Mouse (Mus musculus) limb, embryonic 11.5 days (tissue): Measurements from ENCODE around the gene Rcan2. TPM values are rescaled to one million over a fixed set of nuclear protein-coding genes. Genes with fewer than 3 reads are reported as not detected.

Experiments used
- ATAC-seq: fragments of 200-750 bp; cut with Nextera tagmentation; 2 replicates; pipeline ENCODE4 v1.8.0; 2017; ENCODE audit warnings: low read depth; ENCODE audit not compliant: insufficient number of reproducible peaks, low FRiP score, low TSS enrichment
- DNase-seq: peaks from one replicate; pipeline ENCODE4 v3.0.0-alpha.2; 2015; ENCODE audit warnings: low spot score
- H3K27ac ChIP-seq: fragments of 300-500 bp; sonication (generic); replicated peaks from 2 replicates; pipeline ENCODE4 v1.5.1; 2014; ENCODE audit warnings: low read depth, mild to moderate bottlenecking, low read length
- H3K27me3 ChIP-seq: fragments of 300-500 bp; sonication (generic); 2 replicates; pipeline ENCODE4 v1.6.1; 2014; ENCODE audit warnings: mild to moderate bottlenecking, low read length, mixed read lengths; ENCODE audit not compliant: control insufficient read depth, insufficient read depth
- H3K36me3 ChIP-seq: fragments of 300-500 bp; sonication (generic); 2 replicates; pipeline ENCODE4 v1.6.1; 2014; ENCODE audit warnings: mild to moderate bottlenecking, low read length, moderate library complexity, mixed read lengths; ENCODE audit not compliant: control insufficient read depth, insufficient read depth
- H3K4me1 ChIP-seq: fragments of 300-500 bp; sonication (generic); 2 replicates; pipeline ENCODE4 v1.6.1; 2014; ENCODE audit warnings: low read length, mixed read lengths; ENCODE audit not compliant: control insufficient read depth, insufficient read depth
- H3K4me2 ChIP-seq: fragments of 300-500 bp; sonication (generic); 2 replicates; pipeline ENCODE4 v1.6.1; 2014; ENCODE audit warnings: low read depth, mild to moderate bottlenecking, moderate library complexity; ENCODE audit not compliant: severe bottlenecking
- H3K4me3 ChIP-seq: fragments of 300-500 bp; sonication (generic); 2 replicates; pipeline ENCODE4 v1.5.1; 2014; ENCODE audit warnings: low read depth, low read length
- H3K9ac ChIP-seq: fragments of 300-500 bp; sonication (generic); 2 replicates; pipeline ENCODE4 v1.6.1; 2014; ENCODE audit warnings: mild to moderate bottlenecking, low read length
- H3K9me3 ChIP-seq: fragments of 300-500 bp; sonication (generic); 2 replicates; pipeline ENCODE4 v1.6.1; 2016; ENCODE audit warnings: low read length; ENCODE audit not compliant: control insufficient read depth
- WGBS: fragments of 180-500 bp; shearing (Covaris S2); extraction: QIAGEN DNeasy Blood & Tissue Kit; methylation state at CpG from one replicate; pipeline ENCODE4 v1.1.7; 2014; 5-methylcytosine and 5-hydroxymethylcytosine counted together
- polyA plus RNA-seq: library from polyadenylated mRNA; unstranded; fragments of >200 nt; fragmentation: Nextera tagmentation; extraction: Ambion mirVana; gene quantifications from 2 replicates; pipeline ENCODE4 v1.2.1, GENCODE M21; 2014

Rcan2 gene
- polyA plus RNA-seq, 1 experiment from 2014 or later, result 1.7 TPM

DNA sequence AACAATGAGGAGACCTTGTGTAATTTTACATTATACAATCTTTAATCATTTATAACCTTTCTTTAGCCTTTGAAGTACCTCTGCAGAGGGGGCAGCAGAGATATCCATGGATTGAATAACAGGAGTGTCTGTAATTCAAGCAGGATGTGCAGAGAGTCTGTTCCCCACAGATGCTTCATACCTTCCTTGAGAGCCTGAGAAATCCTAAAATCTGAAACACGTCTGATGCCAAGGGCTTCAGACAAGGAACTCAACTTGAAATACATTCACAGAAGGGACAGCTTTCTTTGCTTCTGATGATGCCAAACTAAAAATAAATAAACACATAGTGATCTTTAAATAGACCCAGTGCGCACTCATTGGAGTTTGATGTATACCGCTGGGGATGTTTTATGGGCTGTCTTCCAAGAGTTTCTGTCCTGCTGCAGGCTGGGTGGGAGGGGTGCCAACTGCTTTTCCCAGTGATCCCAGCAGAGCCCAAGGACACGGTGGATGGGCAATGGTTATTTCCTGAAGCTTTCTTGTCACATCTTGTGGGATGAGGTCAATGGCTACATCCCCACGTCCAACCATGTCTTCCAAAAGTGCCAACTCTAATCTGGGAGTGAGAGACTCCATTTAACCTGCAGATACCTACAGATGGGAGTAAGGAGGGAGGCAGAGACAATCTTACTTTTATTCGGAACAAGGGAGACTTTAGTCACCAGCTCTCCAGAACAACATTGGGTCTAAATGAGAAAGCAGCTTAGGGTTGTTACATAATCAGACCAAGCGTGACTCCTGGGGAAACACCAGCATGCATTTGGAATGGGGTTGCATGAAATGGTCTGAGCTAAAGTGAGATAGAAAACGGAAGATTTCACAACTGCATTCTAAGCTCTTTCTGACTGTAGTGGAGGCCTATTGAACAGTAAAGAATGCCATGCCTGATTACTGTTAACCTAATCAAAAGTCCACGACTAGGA is 102.9 kb downstream of the Rcan2 start:
- 77% methylated on average over 9 of the region's 9 CpGs for WGBS
- DNase-seq, result no peak
- H3K27ac ChIP-seq, result no peak overlapping the region

DNA sequence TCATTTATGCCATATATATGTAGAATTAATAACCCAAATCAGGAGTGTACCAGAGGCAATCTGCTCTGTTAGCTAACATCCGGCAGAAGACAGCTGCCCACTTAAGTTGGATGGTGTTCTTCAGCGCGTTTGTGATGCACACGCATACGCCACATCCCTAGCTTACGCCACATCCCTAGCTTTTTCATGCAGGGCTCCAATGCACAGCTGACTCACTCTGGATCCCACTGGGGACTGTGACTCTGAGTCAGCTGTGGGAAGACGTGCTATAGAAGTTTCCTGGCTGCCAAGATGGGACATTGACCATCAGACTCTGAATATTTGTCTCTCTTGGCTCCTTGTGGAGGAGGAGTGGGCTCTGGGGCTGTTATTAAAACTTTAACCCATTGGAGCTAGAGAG is 103.7 kb downstream of the Rcan2 start:
- Histone ChIP-seq H3K4me3 (no peak overlapping the region), H3K9ac (no peak overlapping the region), H3K27ac (no peak overlapping the region), H3K4me2 (no peak overlapping the region), H3K27me3 (no peaks in the 10 kb centered on the region), H3K9me3 (no peaks in the 10 kb centered on the region), H3K36me3 (no peaks in the 10 kb centered on the region), H3K4me1 (no peaks in the 10 kb centered on the region)
- ATAC-seq (no peak), DNase-seq (no peak)
- WGBS, result 92% methylated on average over 7 of the region's 7 CpGs

More for the DNA sequence above, 102.9 kb downstream of the Rcan2 start:
- ATAC-seq, result no peak
- no peaks in the 10 kb centered on the region for H3K4me1 ChIP-seq
- no peaks in the 10 kb centered on the region for H3K36me3 ChIP-seq
- H3K4me3 ChIP-seq, result no peak overlapping the region
- no peaks in the 10 kb centered on the region for H3K9me3 ChIP-seq
- H3K9ac ChIP-seq, result no peak overlapping the region
- H3K27me3 ChIP-seq, result no peaks in the 10 kb centered on the region
- H3K4me2 ChIP-seq, result no peak overlapping the region

DNA sequence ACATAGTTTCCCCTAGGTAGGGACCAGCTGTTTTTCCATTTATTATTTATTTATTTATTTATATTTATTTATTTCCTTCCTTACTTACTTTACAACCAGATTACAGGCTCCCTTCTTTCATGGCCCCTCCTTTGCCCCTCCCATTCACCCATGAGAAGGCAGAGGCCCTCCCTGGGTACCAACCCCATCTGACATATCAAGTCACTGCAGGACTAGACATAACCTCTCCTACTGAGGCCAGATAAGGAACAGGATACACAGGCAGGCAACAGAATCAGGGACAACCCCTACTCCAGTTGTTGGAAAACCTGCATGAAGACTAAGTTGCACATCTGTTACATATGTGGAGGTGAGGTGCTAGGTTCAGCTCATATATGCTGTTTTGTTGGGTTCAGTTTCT is 105.6 kb downstream of the Rcan2 start:
- H3K9me3 ChIP-seq, result no peaks in the 10 kb centered on the region
- ATAC-seq, result no peak
- no peaks in the 10 kb centered on the region for H3K27me3 ChIP-seq
- H3K4me3 ChIP-seq, result no peak overlapping the region
- H3K36me3 ChIP-seq, result no peaks in the 10 kb centered on the region
- no peak for DNase-seq
- no peak overlapping the region for H3K9ac ChIP-seq
- H3K4me1 ChIP-seq, result no peaks in the 10 kb centered on the region
- H3K27ac ChIP-seq, result no peak overlapping the region
- no peak overlapping the region for H3K4me2 ChIP-seq

DNA sequence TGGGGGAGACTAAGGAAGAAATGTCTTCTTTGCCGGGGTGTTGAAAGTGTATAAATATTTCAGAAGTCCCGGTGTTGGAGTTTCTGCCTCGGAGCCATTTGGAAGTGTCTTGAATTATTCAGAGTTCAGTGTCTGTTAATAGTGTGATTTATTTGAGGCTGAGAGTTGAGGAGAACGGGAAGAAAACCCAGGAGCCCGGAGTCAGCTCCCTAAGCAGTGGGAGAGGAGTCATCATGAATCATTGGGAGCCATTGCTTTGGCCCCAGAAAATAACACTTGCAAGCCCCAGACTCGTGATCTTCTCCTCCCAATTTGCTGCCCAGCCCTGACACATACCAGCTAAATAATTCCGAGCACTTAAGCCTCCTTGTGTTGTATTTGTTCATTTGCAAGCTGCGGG is 115.0 kb downstream of the Rcan2 start:
- no peaks in the 10 kb centered on the region for H3K9me3 ChIP-seq
- ATAC-seq (no peak), DNase-seq (no peak)
- H3K27ac ChIP-seq, result no peak overlapping the region
- no peaks in the 10 kb centered on the region for H3K4me1 ChIP-seq
- H3K36me3 ChIP-seq, result no peaks in the 10 kb centered on the region
- 50% methylated on average over 8 of the region's 8 CpGs for WGBS
- H3K9ac ChIP-seq, result no peak overlapping the region
- no peak overlapping the region for H3K4me2 ChIP-seq
- no peak overlapping the region for H3K4me3 ChIP-seq
- H3K27me3 ChIP-seq, result no peaks in the 10 kb centered on the region

DNA sequence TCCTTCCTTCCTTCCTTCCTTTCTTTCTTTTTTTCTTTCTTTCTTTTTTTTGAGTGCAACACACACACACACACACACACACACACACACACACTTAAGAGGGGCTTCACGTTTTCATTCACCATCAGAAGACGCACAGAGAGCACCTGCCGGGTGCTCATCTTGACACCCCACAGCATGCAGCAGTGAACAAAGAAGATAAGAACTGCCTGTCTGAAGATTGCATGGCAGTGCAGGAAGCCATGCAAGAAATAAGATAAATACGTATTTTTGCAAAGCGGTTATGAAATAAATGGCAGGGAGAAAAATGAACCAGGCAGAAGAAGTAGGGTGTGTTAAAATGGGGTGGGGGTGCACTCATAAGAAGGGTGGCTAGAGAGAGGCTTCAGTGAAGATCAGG is 116.0 kb downstream of the Rcan2 start:
- no peaks in the 10 kb centered on the region for H3K27me3 ChIP-seq
- no peaks in the 10 kb centered on the region for H3K4me1 ChIP-seq
- no peak overlapping the region for H3K9ac ChIP-seq
- WGBS, result 82% methylated on average over 5 of the region's 5 CpGs
- H3K4me2 ChIP-seq, result no peak overlapping the region
- DNase-seq (no peak), ATAC-seq (no peak)
- no peak overlapping the region for H3K4me3 ChIP-seq
- no peak overlapping the region for H3K27ac ChIP-seq
- H3K9me3 ChIP-seq, result no peaks in the 10 kb centered on the region
- no peaks in the 10 kb centered on the region for H3K36me3 ChIP-seq

DNA sequence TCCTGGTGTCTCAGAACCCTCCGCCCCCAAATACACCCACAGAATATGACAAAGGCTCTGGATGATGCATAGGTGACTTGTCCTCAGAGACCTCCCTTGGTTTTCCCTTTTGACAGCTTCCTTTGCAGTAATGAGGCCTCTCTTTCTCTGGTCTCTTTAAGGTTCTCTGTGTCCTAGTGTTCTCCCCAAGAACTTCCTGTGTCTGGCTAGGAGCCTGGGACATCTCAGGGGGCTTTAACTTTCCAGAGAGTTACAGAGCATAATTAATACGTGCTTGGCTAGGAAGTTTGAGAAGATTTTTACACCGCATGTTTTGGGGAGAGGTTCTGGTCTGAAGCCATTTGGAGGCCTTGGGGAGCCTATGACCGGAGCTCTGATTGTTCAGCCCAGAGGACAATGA is 128.7 kb downstream of the Rcan2 start:
- DNase-seq (no peak), ATAC-seq (no peak)
- H3K4me1 ChIP-seq, result no peaks in the 10 kb centered on the region
- H3K4me2 ChIP-seq, result no peak overlapping the region
- H3K36me3 ChIP-seq, result no peaks in the 10 kb centered on the region
- H3K27me3 ChIP-seq, result no peaks in the 10 kb centered on the region
- H3K27ac ChIP-seq, result no peak overlapping the region
- no peak overlapping the region for H3K4me3 ChIP-seq
- H3K9ac ChIP-seq, result no peak overlapping the region
- 92% methylated on average over 4 of the region's 4 CpGs for WGBS
- no peaks in the 10 kb centered on the region for H3K9me3 ChIP-seq

DNA sequence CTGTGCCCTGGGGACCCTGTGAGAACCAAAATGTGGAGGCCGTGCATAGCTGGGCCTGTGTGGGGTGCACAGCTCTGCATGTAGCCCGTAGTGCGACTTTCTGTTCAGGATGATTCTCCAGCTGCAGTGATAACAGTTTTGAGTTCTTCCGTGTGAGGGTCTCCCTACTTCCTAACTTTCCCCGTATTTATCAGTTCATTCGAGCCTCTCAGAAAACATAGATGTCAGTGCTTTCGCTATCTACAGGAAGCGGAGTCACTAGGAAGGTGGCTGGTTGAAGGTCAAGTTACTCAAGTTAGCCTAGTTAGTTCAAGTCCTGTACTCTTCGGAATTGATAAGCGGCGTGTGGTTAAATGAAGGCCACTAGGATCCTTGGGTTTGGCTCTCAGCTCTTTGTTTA is 130.6 kb downstream of the Rcan2 start:
- no peak for DNase-seq
- H3K4me1 ChIP-seq, result no peaks in the 10 kb centered on the region
- H3K36me3 ChIP-seq, result no peaks in the 10 kb centered on the region
- H3K27me3 ChIP-seq, result no peaks in the 10 kb centered on the region
- no peak overlapping the region for H3K27ac ChIP-seq
- WGBS, result 95% methylated on average over 11 of the region's 11 CpGs
- no peak overlapping the region for H3K4me2 ChIP-seq
- ATAC-seq, result no peak
- H3K9ac ChIP-seq, result no peak overlapping the region
- H3K4me3 ChIP-seq, result no peak overlapping the region
- H3K9me3 ChIP-seq, result no peaks in the 10 kb centered on the region

DNA sequence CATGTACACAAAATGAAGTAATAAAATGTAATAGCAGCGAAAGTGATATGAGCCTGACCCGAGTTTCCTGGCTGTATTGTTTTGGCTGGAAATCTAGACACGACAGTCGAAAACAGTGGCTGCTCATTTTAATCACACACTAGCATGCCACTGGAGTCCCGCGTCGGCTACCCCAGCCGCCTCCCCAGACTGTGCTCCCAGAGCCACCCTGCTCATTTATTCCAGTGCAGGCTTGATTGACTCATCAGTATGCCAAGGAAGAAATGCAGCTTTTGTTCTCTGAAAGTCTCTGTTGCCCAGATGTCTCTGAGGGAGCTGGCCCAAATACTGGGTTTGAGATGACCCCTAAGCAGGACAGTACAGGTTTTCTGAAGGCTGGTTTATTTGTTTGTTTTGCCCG is 132.9 kb downstream of the Rcan2 start:
- no peak overlapping the region for H3K4me3 ChIP-seq
- DNase-seq, result no peak
- WGBS, result 91% methylated on average over 9 of the region's 9 CpGs
- no peak overlapping the region for H3K9ac ChIP-seq
- no peaks in the 10 kb centered on the region for H3K9me3 ChIP-seq
- no peak overlapping the region for H3K27ac ChIP-seq
- H3K27me3 ChIP-seq, result no peaks in the 10 kb centered on the region
- H3K4me2 ChIP-seq, result no peak overlapping the region
- no peaks in the 10 kb centered on the region for H3K4me1 ChIP-seq
- H3K36me3 ChIP-seq, result no peaks in the 10 kb centered on the region
- ATAC-seq, result no peak

DNA sequence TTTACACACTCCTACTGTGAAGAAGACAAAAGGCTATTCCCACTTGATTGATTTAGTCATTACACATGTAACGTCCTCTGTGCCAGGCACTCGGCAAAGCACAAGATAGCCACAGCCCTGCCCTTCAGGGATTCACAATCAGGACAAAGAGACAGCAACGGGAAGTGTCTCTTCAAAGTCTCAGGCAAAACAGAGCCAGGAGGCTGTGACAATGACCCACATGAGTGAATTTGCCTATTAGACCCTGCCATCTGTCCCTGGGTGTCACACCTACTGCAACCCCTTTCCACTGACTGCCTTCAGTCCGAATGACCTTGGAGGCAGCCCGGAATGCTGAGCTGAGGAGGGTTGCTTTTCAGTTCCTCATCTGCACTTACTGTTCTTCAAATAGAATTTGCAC is 151.1 kb downstream of the Rcan2 start:
- Histone ChIP-seq H3K9me3 (no peaks in the 10 kb centered on the region), H3K36me3 (no peaks in the 10 kb centered on the region), H3K27ac (no peak overlapping the region), H3K4me3 (no peak overlapping the region), H3K4me2 (no peak overlapping the region), H3K27me3 (no peaks in the 10 kb centered on the region), H3K4me1 (0 out of 2 replicates have a peak, but pooled peaks cover 3% of the 10 kb centered on the region), H3K9ac (no peak overlapping the region)
- 33% methylated on average over 5 of the region's 5 CpGs for WGBS
- no peak for DNase-seq
- ATAC-seq, result no peak
